Mouse (Mus musculus): Measurements from ENCODE around the gene Npnt. TPM values are rescaled to one million over a fixed set of nuclear protein-coding genes. Genes with fewer than 3 reads are reported as not detected.

Gene Npnt
- polyA plus RNA-seq, 1 experiment from 2014 or later = 6.4 TPM

DNA sequence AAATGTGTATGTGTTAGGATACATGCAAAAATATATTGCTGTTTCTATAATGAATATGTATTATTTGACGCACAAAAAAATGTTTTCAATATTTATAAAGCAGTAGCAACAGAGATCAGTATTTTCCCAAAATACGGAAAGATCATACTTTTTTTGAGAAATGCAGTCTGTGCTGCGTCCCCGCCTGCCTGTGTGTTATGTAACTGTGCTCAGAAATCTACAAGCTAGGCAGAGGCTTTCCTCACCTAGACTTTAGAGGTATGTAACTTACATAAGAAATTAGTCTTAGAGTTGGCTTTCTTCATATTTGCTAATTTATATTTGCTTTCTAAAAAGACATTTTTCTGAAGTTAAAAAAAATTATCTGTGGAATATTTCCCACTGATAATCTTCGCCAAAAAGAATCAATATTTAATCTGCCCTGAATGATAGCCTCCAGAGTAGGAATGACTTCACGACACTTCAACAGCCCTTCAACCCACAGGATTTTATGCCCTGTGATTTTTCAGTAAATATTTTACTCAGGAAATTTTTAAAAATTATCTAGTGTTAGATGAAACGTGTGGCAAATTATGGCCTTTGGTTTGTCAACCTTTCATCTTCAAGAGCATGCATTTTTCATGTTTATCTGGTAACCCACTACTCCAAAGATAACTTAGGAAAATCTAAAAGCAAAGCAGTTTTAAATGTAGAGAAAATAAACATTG lies 44.7 kb downstream of the Npnt start:
- Histone ChIP-seq H3K4me2 (ENCODE audit: low read length) (no peak overlapping the region), H3K9ac (ENCODE audit: low read length) (no peak overlapping the region), H3K9me3 (replicated peaks; ENCODE audit: control insufficient read depth, low read length) (no peaks in the 10 kb centered on the region), H3K4me3 (ENCODE audit: low read depth, low read length) (no peak overlapping the region), H3K4me1 (ENCODE audit: control insufficient read depth, insufficient read depth, low read length) (no peaks in the 10 kb centered on the region), H3K27me3 (replicated peaks; ENCODE audit: control insufficient read depth, insufficient read depth, low read length) (no peaks in the 10 kb centered on the region), H3K36me3 (ENCODE audit: control insufficient read depth, insufficient read depth, low read length) (no peaks in the 10 kb centered on the region), H3K27ac (ENCODE audit: low read depth, low read length) (no peak overlapping the region)
- DNase-seq (ENCODE audit: low spot score) (no peak), ATAC-seq (no peak)
- WGBS = 94% methylated on average over 7 of the region's 7 CpGs

DNA sequence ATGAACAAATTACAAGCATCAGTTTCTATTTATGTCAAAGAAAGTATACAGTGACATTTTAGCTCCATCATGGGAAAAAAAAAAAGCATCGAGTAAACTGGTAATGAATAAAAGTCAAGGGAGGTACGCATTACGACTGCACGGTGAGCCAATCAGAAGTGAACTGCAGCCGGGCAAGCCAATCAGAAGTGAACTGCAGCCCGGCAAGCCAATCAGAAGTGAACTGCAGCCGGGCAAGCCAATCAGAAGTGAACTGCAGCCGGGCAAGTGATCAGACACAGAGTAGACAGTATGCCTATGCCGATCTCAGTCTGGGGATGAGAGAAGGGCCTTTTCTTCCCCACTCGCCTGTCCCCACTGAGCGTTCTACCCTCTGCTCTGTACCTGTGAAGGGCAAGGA lies 46.7 kb downstream of the Npnt start:
- Histone ChIP-seq H3K9me3 (replicated peaks; ENCODE audit: control insufficient read depth, low read length) (no peaks in the 10 kb centered on the region), H3K27ac (ENCODE audit: low read depth, low read length) (no peak overlapping the region), H3K4me3 (ENCODE audit: low read depth, low read length) (no peak overlapping the region), H3K27me3 (replicated peaks; ENCODE audit: control insufficient read depth, insufficient read depth, low read length) (no peaks in the 10 kb centered on the region), H3K9ac (ENCODE audit: low read length) (no peak overlapping the region), H3K4me1 (ENCODE audit: control insufficient read depth, insufficient read depth, low read length) (no peaks in the 10 kb centered on the region), H3K4me2 (ENCODE audit: low read length) (no peak overlapping the region), H3K36me3 (ENCODE audit: control insufficient read depth, insufficient read depth, low read length) (no peaks in the 10 kb centered on the region)
- ATAC-seq = no peak
- WGBS = 98% methylated on average over 11 of the region's 11 CpGs
- DNase-seq (ENCODE audit: low spot score) = no peak

DNA sequence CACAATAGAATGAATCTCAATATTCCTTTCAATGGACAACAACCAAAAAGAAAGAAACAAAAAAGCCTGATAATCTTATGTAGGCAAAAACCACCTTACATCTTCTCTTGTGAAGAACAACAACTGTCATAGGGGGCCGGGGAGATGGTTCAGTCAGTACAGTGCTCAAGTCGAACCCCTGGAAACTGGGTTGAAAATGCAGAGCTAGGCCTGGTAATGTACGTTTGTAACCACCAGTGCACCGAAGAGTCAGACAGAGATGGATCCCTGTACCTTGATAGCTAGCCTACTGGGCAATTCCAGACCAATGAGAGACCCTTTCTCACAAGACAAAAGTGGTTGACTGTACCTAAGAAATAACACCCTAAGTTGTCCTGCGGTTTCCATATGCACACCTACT lies 47.2 kb downstream of the Npnt start:
- WGBS = 97% methylated on average over 5 of the region's 5 CpGs
- Histone ChIP-seq H3K27ac (ENCODE audit: low read depth, low read length) (no peak overlapping the region), H3K9ac (ENCODE audit: low read length) (no peak overlapping the region), H3K36me3 (ENCODE audit: control insufficient read depth, insufficient read depth, low read length) (no peaks in the 10 kb centered on the region), H3K4me1 (ENCODE audit: control insufficient read depth, insufficient read depth, low read length) (no peaks in the 10 kb centered on the region), H3K27me3 (replicated peaks; ENCODE audit: control insufficient read depth, insufficient read depth, low read length) (no peaks in the 10 kb centered on the region), H3K4me3 (ENCODE audit: low read depth, low read length) (no peak overlapping the region), H3K9me3 (replicated peaks; ENCODE audit: control insufficient read depth, low read length) (no peaks in the 10 kb centered on the region), H3K4me2 (ENCODE audit: low read length) (no peak overlapping the region)
- DNase-seq (ENCODE audit: low spot score) (no peak), ATAC-seq (no peak)

DNA sequence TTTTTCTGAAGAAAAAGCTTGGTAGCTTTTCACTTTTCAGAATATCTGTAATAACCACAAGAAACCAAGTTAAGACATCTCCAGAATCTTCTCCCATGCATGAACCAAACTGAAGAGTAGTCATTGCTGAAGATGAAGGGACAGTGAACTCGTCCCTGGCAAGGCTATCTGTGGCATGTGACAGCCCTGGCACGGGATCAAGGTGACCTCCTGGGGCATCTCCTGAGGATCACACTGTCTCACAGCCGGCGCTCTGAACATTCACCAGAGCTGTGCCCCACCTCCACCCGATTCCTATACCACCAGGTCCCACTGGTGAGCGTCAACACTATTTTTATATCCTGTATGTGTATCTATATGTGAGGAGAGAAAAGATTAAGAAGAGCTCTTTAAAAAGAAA lies 47.9 kb downstream of the Npnt start:
- H3K4me1 ChIP-seq (ENCODE audit: control insufficient read depth, insufficient read depth, low read length) = no peaks in the 10 kb centered on the region
- H3K4me2 ChIP-seq (ENCODE audit: low read length) = no peak overlapping the region
- no peaks in the 10 kb centered on the region for H3K27me3 ChIP-seq (replicated peaks; ENCODE audit: control insufficient read depth, insufficient read depth, low read length)
- 85% methylated on average over 6 of the region's 6 CpGs for WGBS
- H3K4me3 ChIP-seq (ENCODE audit: low read depth, low read length) = no peak overlapping the region
- DNase-seq (ENCODE audit: low spot score) (no peak), ATAC-seq (no peak)
- H3K9me3 ChIP-seq (replicated peaks; ENCODE audit: control insufficient read depth, low read length) = no peaks in the 10 kb centered on the region
- H3K36me3 ChIP-seq (ENCODE audit: control insufficient read depth, insufficient read depth, low read length) = no peaks in the 10 kb centered on the region
- H3K9ac ChIP-seq (ENCODE audit: low read length) = no peak overlapping the region
- no peak overlapping the region for H3K27ac ChIP-seq (ENCODE audit: low read depth, low read length)

DNA sequence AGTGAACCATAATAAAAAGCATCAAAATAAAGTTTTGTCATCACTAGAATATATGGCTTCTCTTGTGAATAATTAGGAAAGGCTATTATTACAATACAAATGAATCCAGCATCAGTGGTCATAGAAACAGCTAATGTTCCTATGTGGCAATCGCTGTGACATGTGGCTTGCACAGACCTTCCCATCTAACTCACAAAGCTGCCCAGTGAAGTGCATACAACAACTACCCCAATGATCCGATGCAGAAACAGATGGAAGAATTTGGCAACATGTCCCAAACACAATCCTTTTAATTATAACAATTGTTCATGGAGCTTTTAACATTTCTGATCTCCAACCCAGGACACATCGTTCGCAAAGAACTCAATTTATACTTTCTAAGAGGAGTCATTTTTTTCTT lies 52.2 kb downstream of the Npnt start:
- Histone ChIP-seq H3K27ac (ENCODE audit: low read depth, low read length) (no peak overlapping the region), H3K36me3 (ENCODE audit: control insufficient read depth, insufficient read depth, low read length) (no peaks in the 10 kb centered on the region), H3K4me1 (ENCODE audit: control insufficient read depth, insufficient read depth, low read length) (no peaks in the 10 kb centered on the region), H3K27me3 (replicated peaks; ENCODE audit: control insufficient read depth, insufficient read depth, low read length) (no peaks in the 10 kb centered on the region), H3K9me3 (replicated peaks; ENCODE audit: control insufficient read depth, low read length) (no peaks in the 10 kb centered on the region), H3K9ac (ENCODE audit: low read length) (no peak overlapping the region), H3K4me2 (ENCODE audit: low read length) (no peak overlapping the region), H3K4me3 (ENCODE audit: low read depth, low read length) (no peak overlapping the region)
- DNase-seq (ENCODE audit: low spot score) = no peak
- ATAC-seq = 0 out of 2 replicates have a peak, but pooled peaks have one; percentile 46
- WGBS = 72% methylated on average over 4 of the region's 4 CpGs

DNA sequence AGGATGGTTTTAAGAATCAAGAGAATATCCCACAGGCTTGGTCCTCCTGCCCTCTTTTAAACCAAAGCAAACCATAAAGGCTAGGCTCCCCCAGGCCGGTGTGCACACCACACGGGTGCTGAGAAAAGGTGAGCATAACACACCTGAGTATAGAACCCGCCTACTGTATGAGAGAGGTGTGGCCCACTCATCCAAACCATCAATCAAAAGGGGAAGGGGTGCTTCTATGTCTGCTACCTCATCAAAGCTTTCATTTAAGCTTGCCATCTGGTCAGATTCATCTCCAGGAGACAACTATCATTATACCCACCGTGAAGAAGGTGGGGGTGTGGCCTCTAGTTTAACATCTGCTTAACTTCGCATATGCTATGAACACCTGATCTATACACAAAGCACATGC lies 52.7 kb downstream of the Npnt start:
- DNase-seq (ENCODE audit: low spot score) (no peak), ATAC-seq (peak; percentile 40; the same call in 1 of the 2 replicates)
- H3K4me1 ChIP-seq (ENCODE audit: control insufficient read depth, insufficient read depth, low read length) = no peaks in the 10 kb centered on the region
- no peaks in the 10 kb centered on the region for H3K27me3 ChIP-seq (replicated peaks; ENCODE audit: control insufficient read depth, insufficient read depth, low read length)
- no peak overlapping the region for H3K4me2 ChIP-seq (ENCODE audit: low read length)
- no peak overlapping the region for H3K4me3 ChIP-seq (ENCODE audit: low read depth, low read length)
- H3K27ac ChIP-seq (ENCODE audit: low read depth, low read length) = no peak overlapping the region
- no peaks in the 10 kb centered on the region for H3K36me3 ChIP-seq (ENCODE audit: control insufficient read depth, insufficient read depth, low read length)
- H3K9me3 ChIP-seq (replicated peaks; ENCODE audit: control insufficient read depth, low read length) = no peaks in the 10 kb centered on the region
- no peak overlapping the region for H3K9ac ChIP-seq (ENCODE audit: low read length)
- WGBS = 83% methylated on average over 5 of the region's 5 CpGs

DNA sequence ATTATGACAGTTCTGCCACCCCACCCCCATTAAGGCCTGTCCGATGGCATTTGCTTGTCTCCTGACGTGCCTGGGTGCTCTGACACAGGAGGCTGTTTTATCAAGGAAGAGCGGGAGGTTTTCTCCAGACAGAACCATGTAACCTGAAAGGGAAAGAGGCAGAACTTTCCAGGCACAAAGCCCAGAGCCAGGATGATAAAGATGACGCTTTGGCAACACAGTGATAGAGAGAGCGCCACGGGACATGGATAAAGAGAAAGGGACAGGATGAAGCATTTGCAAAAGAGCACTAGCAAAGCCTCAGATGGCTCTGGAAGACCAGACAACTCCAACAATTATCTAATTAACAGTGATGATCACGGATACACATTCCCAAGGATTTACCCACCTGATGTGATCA lies 56.0 kb downstream of the Npnt start:
- no peaks in the 10 kb centered on the region for H3K9me3 ChIP-seq (replicated peaks; ENCODE audit: control insufficient read depth, low read length)
- no peak overlapping the region for H3K9ac ChIP-seq (ENCODE audit: low read length)
- no peak overlapping the region for H3K4me3 ChIP-seq (ENCODE audit: low read depth, low read length)
- no peak overlapping the region for H3K27ac ChIP-seq (ENCODE audit: low read depth, low read length)
- H3K36me3 ChIP-seq (ENCODE audit: control insufficient read depth, insufficient read depth, low read length) = no peaks in the 10 kb centered on the region
- no peaks in the 10 kb centered on the region for H3K27me3 ChIP-seq (replicated peaks; ENCODE audit: control insufficient read depth, insufficient read depth, low read length)
- no peak for ATAC-seq
- no peak overlapping the region for H3K4me2 ChIP-seq (ENCODE audit: low read length)
- no peaks in the 10 kb centered on the region for H3K4me1 ChIP-seq (ENCODE audit: control insufficient read depth, insufficient read depth, low read length)
- no peak for DNase-seq (ENCODE audit: low spot score)
- 91% methylated on average over 7 of the region's 7 CpGs for WGBS

DNA sequence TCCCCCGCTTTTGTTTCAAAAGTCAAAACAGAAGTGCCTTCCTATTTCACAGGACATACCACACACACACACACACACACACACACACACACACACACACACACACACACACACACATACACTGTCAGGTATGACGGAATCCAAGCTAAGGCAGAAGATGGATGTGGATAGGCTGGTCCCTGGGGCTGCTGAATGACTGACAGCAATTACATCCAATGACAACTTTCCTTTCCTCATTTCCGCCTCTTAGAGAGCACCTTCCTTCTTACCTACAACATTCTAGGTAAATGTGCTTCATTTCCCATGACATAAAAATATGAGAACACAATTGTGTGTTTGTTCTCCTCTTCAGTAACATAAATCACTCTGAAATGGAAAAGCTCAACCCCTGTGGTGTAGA lies 56.4 kb downstream of the Npnt start:
- Histone ChIP-seq H3K4me3 (ENCODE audit: low read depth, low read length) (no peak overlapping the region), H3K9ac (ENCODE audit: low read length) (no peak overlapping the region), H3K27ac (ENCODE audit: low read depth, low read length) (no peak overlapping the region), H3K27me3 (replicated peaks; ENCODE audit: control insufficient read depth, insufficient read depth, low read length) (no peaks in the 10 kb centered on the region), H3K9me3 (replicated peaks; ENCODE audit: control insufficient read depth, low read length) (no peaks in the 10 kb centered on the region), H3K36me3 (ENCODE audit: control insufficient read depth, insufficient read depth, low read length) (no peaks in the 10 kb centered on the region), H3K4me1 (ENCODE audit: control insufficient read depth, insufficient read depth, low read length) (no peaks in the 10 kb centered on the region), H3K4me2 (ENCODE audit: low read length) (no peak overlapping the region)
- DNase-seq (ENCODE audit: low spot score) = no peak
- ATAC-seq = no peak
- 90% methylated on average over 3 of the region's 3 CpGs for WGBS

DNA sequence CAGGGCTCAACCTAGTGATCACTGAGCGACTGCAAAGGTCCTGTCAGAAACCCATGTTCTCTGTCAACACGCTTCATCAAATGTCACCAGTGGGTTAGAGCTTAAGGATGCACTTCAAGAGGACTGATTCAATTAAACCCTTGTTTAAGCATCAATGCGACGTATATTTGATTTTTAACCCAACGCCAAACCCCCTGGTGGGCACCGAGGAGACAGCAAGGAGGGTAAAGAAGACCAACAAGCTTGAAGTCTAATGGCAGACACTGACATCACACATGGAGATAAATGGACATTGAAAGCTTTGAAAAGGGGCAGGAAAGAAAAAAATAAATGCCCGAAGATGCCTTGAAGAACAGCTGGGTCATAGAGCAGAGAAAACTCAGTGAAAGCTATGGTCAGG lies 57.0 kb downstream of the Npnt start:
- Histone ChIP-seq H3K4me3 (ENCODE audit: low read depth, low read length) (no peak overlapping the region), H3K4me2 (ENCODE audit: low read length) (no peak overlapping the region), H3K27ac (ENCODE audit: low read depth, low read length) (no peak overlapping the region), H3K36me3 (ENCODE audit: control insufficient read depth, insufficient read depth, low read length) (no peaks in the 10 kb centered on the region), H3K9ac (ENCODE audit: low read length) (no peak overlapping the region), H3K9me3 (replicated peaks; ENCODE audit: control insufficient read depth, low read length) (no peaks in the 10 kb centered on the region), H3K27me3 (replicated peaks; ENCODE audit: control insufficient read depth, insufficient read depth, low read length) (no peaks in the 10 kb centered on the region), H3K4me1 (ENCODE audit: control insufficient read depth, insufficient read depth, low read length) (no peaks in the 10 kb centered on the region)
- no peak for DNase-seq (ENCODE audit: low spot score)
- 86% methylated on average over 7 of the region's 7 CpGs for WGBS
- no peak for ATAC-seq
